Mouse (Mus musculus): ENCODE data around the gene Gm813.
A peak's percentile ranks its signal among the peaks of the same experiment; 100 is the strongest.

The Gm813 gene

DNA sequence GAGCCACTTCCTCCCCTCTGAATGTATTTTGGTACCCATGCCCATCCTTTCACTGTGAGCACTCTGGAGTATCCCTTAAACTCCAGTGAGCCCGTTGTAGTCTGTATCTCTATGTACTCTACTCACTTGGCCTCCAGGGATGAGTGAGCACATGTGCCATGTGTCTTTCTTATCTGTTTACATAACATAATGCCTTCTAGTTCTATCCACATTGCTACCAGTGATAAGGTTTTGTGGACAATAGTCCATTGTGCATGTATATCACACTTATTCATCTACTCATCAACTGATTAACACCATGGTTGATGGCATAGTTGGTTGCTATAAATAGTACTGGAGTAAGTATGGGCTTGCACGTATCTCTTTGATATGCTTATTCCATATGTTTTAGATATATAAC, 12.9 kb downstream of the Gm813 start:
- DNase-seq, result no peak

DNA sequence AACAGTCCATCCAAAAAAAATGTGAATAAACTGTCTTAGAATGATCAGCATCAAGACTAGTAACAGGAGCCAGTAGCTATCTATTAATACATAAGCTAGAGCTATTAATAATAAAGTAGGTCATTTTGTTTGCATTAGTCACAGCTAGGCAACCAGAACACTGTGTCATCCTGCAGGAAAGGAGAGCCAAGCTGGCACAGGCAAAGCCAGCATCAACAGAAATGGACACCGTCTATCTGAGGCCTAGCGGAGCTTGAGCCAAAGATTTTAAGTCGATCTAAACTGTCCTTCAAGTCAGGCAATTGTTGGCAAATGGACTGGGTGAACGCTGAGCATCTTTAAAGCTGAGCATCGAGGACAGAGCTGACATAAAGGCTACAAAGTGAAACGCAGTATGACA, 15.9 kb downstream of the Gm813 start:
- peak; percentile 30 for DNase-seq

DNA sequence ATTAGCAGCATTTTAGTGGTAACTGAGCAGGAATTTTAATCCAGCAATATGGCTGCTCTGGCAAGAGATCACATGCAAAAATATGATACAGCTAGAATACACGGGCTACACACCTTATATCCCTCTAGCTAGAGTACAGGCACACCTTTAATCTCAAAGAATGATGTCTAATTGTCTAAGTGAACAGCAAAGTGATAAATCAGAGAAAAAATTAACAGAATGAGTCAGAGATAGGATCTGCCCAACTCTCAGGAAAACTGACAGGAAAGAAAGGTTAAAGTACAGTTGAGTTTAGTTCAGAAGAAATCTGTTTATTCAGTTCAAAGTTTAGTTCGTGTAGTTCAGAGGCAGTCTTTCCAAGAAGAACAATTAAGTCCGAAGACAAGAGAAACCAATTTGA, 25.5 kb downstream of the Gm813 start:
- no peak for DNase-seq

DNA sequence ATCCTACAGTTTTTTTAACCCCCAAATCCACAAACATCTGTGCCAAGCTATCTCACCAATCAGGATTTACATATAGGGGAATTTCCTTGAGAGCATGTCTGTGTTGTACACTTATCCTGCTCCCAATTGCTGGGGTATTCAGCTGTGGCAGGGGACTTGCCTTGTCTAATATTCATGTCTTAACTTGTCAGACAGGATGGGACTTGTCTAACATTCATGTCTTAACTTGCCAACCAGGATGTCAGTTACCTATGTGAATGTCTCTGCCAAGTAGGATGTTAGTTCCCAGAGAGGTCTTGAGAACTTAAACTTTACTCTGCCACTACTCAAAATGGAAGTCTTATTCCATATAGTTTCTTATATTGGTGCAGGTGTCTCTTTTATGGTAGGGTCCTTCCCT, 27.3 kb downstream of the Gm813 start:
- DNase-seq, result no peak

DNA sequence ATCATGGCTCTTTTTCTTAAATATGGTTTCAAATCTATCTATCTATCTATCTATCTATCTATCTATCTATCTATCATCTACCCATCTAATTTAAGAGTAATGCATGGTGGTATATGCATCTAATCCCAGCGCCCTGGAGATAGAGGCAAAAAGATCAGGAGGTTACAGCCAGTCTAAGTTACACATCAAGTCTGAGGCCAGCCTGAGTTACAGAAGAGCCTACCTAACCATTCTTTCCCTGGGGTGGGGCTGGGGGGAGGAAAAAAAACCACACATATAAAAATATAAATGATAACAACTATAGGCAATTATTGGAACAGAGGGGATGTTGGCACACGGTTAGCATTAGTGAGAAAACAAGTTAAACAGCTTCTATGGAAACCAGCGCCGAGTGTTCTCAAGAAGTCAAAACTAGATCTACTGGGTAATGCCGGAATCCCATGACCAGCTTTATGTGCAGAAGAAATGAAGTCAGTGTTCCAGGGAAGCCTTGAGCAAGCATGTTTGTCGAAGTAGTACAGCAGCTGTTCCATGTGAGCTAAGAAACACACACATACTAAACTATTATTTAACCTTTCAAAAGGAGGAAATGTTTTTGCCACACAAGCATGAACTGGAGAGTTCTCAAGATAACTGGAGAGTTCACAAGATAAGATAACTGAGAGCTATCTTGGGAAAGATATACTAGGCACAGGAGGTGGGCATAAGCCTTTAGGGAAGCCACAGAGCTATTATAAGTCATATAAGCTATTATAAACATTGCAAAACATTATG, 42.6 kb downstream of the Gm813 start:
- DNase-seq, result peak; percentile 8

DNA sequence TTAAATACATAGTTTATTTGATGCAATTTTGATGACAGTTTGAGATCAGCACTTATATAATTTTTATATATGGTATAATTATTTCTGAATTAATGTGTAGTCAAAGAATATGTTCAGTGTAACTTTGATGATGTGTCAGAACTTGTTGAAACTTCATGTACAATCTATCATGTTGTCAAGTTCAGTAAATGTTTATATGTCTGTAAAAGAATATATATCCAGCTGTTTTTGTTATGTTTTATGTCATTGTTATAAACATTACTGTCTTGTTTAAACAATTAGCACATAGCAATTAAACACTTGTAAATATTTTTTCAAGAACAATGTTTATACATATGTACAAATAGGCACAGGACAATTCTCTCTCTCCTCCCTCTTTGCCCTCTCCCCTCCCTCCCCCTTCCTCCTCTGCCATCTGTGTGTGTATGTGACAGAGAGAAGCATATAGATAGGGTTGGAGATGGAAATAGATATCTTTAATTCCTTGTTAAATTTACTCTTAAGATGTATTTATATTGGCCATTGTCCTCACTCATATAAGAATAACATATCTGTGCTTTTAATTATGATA, 46.0 kb downstream of the Gm813 start:
- no peak for DNase-seq

All from lung, postnatal 36 days (tissue).